Mouse (Mus musculus) embryonic facial prominence, embryonic 13.5 days (tissue): ENCODE data around the gene Cables2. TPM values are rescaled to one million over a fixed set of nuclear protein-coding genes. Genes with fewer than 3 reads are reported as not detected.

Source experiments
- ATAC-seq: fragments of 200-750 bp; cut with Nextera tagmentation; 2 replicates; pipeline ENCODE4 v1.8.0; 2017; ENCODE audit warnings: low read depth; ENCODE audit not compliant: insufficient number of reproducible peaks, insufficient read depth, low FRiP score, low TSS enrichment
- H3K27ac ChIP-seq: fragments of 300-500 bp; sonication (generic); 2 replicates; pipeline ENCODE4 v1.5.1; 2015; ENCODE audit warnings: moderate library complexity, mild to moderate bottlenecking, inconsistent platforms
- H3K27me3 ChIP-seq: fragments of 300-500 bp; sonication (generic); 2 replicates; pipeline ENCODE4 v1.6.1; 2015; ENCODE audit warnings: mild to moderate bottlenecking, inconsistent platforms
- H3K36me3 ChIP-seq: fragments of 300-500 bp; sonication (generic); 2 replicates; pipeline ENCODE4 v1.6.1; 2015; ENCODE audit warnings: mild to moderate bottlenecking, inconsistent platforms
- H3K4me1 ChIP-seq: fragments of 300-500 bp; sonication (generic); 2 replicates; pipeline ENCODE4 v1.6.1; 2015; ENCODE audit warnings: inconsistent platforms
- H3K4me2 ChIP-seq: fragments of 300-500 bp; sonication (generic); 2 replicates; pipeline ENCODE4 v1.6.1; 2015; ENCODE audit warnings: moderate library complexity, mild to moderate bottlenecking, inconsistent platforms
- H3K4me3 ChIP-seq: fragments of 300-500 bp; sonication (generic); 2 replicates; pipeline ENCODE4 v1.5.1; 2015; ENCODE audit warnings: mild to moderate bottlenecking, inconsistent platforms
- H3K9ac ChIP-seq: fragments of 300-500 bp; sonication (generic); 2 replicates; pipeline ENCODE4 v1.6.1; 2015; ENCODE audit warnings: mild to moderate bottlenecking, inconsistent platforms
- H3K9me3 ChIP-seq: fragments of 300-500 bp; sonication (generic); 2 replicates; pipeline ENCODE4 v1.6.1; 2016; ENCODE audit warnings: inconsistent platforms
- WGBS: fragments of 180-500 bp; shearing (Covaris S2); methylation state at CpG from one replicate; pipeline ENCODE4 v1.1.7; 2015; ENCODE audit warnings: mixed read lengths; 5-methylcytosine and 5-hydroxymethylcytosine counted together
- polyA plus RNA-seq: library from polyadenylated mRNA; unstranded; fragments of >200 nt; fragmentation: Nextera tagmentation; extraction: Ambion mirVana; gene quantifications from 2 replicates; pipeline ENCODE4 v1.2.1, GENCODE M21; 2015

The Cables2 gene
- polyA plus RNA-seq, 1 experiment from 2014 or later, result 11.6 TPM

DNA sequence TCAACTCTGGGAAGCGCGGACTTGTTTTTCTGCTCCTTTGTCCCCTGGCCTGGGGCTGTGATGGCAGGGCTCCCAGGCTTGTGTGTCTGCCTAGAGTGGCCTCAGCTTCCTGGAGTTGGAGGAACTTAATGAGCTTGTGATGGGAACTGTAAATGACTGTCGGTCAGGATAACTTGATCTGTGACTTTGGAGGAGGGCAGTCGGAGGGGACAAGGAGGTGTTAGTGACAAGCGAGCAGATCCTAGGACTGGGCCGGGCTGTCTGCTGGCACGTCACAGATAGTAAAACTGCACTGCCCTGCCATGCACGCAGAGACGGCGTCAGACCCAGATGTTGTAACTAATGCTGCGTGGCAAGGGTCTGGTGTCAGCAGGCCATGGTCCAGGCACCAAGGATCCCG lies 30.2 kb upstream of the Cables2 start:
- no peak overlapping the region for H3K4me3 ChIP-seq
- peaks cover 2% of the 10 kb centered on the region; the same call in 1 of the 2 replicates for H3K9me3 ChIP-seq
- 84% methylated on average over 12 of the region's 12 CpGs for WGBS
- no peak for ATAC-seq
- H3K27ac ChIP-seq, result no peak overlapping the region
- H3K36me3 ChIP-seq, result no peaks in the 10 kb centered on the region
- H3K27me3 ChIP-seq, result no peaks in the 10 kb centered on the region
- H3K4me1 ChIP-seq, result no peaks in the 10 kb centered on the region
- H3K9ac ChIP-seq, result no peak overlapping the region
- no peak overlapping the region for H3K4me2 ChIP-seq

DNA sequence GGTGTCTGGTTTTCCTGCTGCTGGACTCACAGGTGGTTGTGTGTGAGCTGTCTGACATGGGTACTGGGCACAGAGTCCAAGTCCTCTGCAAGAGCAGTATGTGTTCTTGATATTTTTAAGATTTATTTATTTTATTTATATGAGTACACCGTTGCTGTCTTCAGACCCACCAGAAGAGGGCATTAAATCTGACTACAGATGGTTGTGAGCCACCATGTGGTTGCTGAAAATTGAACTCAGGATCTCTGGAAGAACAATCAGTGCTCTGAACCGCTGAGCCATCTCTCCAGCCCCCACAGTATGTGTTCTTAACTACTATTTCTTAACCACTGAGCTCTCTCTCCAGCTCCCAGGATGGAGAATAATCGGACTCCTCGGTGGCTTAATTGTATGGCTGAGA lies 28.9 kb upstream of the Cables2 start:
- Histone ChIP-seq H3K4me2 (no peak overlapping the region), H3K27ac (no peak overlapping the region), H3K9ac (no peak overlapping the region), H3K36me3 (no peaks in the 10 kb centered on the region), H3K27me3 (no peaks in the 10 kb centered on the region), H3K4me3 (no peak overlapping the region), H3K9me3 (peaks cover 2% of the 10 kb centered on the region; the same call in 1 of the 2 replicates), H3K4me1 (no peaks in the 10 kb centered on the region)
- 77% methylated on average over 4 of the region's 4 CpGs for WGBS
- no peak for ATAC-seq

DNA sequence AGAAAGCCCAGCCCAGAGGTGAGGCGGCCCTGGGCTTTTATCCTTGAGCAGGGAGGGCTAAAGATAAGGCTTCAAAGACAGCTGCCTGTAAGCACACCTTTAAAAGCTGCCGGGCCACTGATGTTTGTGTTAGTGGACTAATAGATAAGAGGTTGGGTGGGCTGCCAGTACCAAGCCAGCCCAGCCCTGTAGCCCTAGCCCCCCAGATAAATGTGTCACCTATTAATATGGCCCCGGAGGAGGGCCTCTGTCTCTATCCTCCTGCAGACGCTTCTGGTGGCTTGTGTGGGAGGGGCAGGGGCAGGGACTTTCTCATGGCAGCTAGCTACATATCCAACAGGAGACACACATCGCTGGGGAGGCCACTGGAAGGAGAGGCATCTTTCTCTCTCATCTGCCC lies 27.5 kb upstream of the Cables2 start:
- H3K4me3 ChIP-seq, result no peak overlapping the region
- WGBS, result 52% methylated on average over 5 of the region's 5 CpGs

DNA sequence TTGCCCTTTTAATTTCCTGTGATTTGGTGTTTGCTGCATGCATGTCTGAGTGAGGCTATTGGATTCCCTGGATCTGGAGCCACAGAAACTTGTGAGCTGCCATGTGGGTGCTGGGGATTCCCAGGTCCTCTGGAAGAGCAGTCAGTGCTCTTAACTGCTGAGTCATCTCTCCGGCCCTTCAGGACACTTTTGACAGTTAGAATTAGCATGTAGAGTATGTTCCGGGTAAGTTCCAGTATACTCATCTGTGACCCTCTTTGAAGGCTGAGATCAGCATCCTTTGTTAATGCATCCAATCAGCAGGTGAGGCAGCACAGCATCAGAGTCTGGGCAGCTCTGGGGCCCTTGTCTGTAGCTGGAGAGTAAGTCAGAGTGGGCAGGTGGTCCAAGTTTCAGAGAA lies 27.0 kb upstream of the Cables2 start:
- WGBS, result 69% methylated on average over 2 of the region's 2 CpGs
- no peaks in the 10 kb centered on the region for H3K4me1 ChIP-seq
- no peak for ATAC-seq
- H3K27me3 ChIP-seq, result no peaks in the 10 kb centered on the region
- H3K36me3 ChIP-seq, result no peaks in the 10 kb centered on the region
- H3K27ac ChIP-seq, result no peak overlapping the region
- no peak overlapping the region for H3K4me2 ChIP-seq
- no peak overlapping the region for H3K4me3 ChIP-seq
- H3K9ac ChIP-seq, result no peak overlapping the region
- H3K9me3 ChIP-seq, result peaks cover 2% of the 10 kb centered on the region; the same call in 1 of the 2 replicates

More for the DNA sequence above, 27.5 kb upstream of the Cables2 start:
- no peak for ATAC-seq
- Histone ChIP-seq H3K27ac (no peak overlapping the region), H3K9me3 (peaks cover 2% of the 10 kb centered on the region; the same call in 1 of the 2 replicates), H3K27me3 (no peaks in the 10 kb centered on the region), H3K4me2 (no peak overlapping the region), H3K36me3 (no peaks in the 10 kb centered on the region), H3K9ac (no peak overlapping the region), H3K4me1 (no peaks in the 10 kb centered on the region)

DNA sequence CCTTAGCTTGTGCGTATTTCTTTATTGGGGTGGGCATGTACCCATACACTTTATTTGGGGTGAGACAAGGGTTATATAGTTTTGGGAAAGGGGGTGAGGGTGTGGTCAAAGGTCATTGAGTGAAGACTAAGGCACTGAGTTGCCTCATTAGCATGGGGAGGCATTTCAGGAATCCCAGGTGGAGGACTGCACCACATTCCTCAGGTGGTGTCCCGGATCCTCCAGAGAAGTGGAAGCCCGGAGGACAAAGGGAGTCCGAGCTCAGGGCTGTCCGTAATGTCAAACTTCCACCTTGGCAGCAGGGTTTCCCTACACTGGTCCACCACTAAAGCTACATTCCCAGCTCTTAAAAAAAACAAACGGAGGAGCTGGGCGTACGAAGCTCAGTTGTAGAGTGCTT lies 19.6 kb upstream of the Cables2 start:
- no peak for ATAC-seq
- WGBS, result 71% methylated on average over 8 of the region's 8 CpGs
- Histone ChIP-seq H3K9ac (no peak overlapping the region), H3K4me1 (peaks cover 13% of the 10 kb centered on the region; the same call in 1 of the 2 replicates), H3K27ac (no peak overlapping the region), H3K4me3 (no peak overlapping the region), H3K4me2 (no peak overlapping the region), H3K36me3 (no peaks in the 10 kb centered on the region), H3K27me3 (no peaks in the 10 kb centered on the region), H3K9me3 (no peaks in the 10 kb centered on the region)

DNA sequence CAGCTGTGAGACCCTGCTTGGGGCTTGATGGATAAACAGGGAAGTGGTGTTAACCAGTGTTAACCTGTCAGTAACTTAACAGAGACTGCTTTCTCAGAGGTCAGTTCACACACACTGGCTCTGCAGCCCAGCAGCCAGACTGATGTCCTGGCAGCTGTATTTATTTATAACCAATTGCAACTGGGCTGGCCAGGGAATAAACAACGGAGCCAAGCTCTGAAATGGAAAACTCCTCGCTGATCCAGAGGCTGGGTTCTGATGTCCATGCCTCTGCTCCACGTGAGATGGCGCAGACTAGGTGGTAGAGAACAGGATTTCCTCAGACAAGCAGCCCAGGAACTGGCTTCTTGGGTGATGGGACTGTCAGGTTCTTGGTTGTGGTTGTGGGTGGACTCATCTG lies 18.7 kb upstream of the Cables2 start:
- Histone ChIP-seq H3K27ac (no peak overlapping the region), H3K4me3 (no peak overlapping the region), H3K4me1 (peaks cover 13% of the 10 kb centered on the region; the same call in 1 of the 2 replicates), H3K9me3 (no peaks in the 10 kb centered on the region), H3K9ac (no peak overlapping the region), H3K27me3 (no peaks in the 10 kb centered on the region), H3K36me3 (no peaks in the 10 kb centered on the region), H3K4me2 (no peak overlapping the region)
- 70% methylated on average over 4 of the region's 4 CpGs for WGBS
- ATAC-seq, result no peak

DNA sequence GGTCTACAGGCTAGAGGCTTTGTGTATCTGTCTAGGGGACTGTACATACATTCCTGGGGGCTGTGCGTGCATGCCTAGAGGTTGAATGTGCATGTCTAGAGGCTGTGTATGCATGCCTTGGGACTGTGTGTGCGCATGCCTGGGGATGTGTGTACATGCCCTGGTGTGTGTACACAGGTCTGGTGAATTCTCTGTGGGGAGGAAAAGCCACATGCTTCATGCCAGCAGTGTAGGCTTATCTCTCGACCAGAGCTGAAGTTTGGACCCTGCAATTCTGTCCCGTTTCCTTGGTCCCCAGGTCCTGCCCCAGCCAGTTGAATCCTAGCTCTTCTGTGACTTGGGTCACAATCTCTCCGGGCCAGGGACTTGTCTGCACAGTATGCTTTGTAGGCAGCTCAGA lies 18.3 kb upstream of the Cables2 start:
- WGBS, result 70% methylated on average over 5 of the region's 5 CpGs

DNA sequence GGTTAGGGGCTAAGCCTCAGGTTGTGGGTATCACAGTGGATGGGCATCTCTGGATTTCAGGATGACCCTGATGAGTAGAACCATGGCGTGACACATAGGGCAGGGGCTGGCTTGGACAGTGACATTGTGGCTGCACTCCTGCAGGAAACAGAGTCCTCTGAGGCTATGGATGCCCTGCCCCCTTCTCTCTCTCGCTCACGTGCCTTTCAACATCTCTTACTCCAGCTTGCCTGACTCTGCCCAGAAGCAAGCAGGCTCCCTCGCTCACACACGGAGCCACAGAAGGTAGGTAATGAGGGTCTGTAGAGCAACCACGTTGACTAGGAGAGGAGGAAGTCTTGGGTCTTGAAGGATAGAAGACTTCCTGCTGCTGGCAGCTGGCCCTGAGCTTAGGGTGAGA lies 17.2 kb upstream of the Cables2 start:
- H3K27me3 ChIP-seq, result no peaks in the 10 kb centered on the region
- no peak overlapping the region for H3K4me3 ChIP-seq
- H3K9me3 ChIP-seq, result no peaks in the 10 kb centered on the region
- no peak overlapping the region for H3K9ac ChIP-seq
- no peaks in the 10 kb centered on the region for H3K36me3 ChIP-seq
- 0 out of 2 replicates have a peak overlapping the region, but pooled peaks have one; percentile 11 for H3K27ac ChIP-seq
- ATAC-seq, result no peak
- H3K4me1 ChIP-seq, result peaks cover 13% of the 10 kb centered on the region; the same call in 1 of the 2 replicates
- H3K4me2 ChIP-seq, result no peak overlapping the region
- 40% methylated on average over 6 of the region's 6 CpGs for WGBS

More for the DNA sequence above, 18.3 kb upstream of the Cables2 start:
- Histone ChIP-seq H3K27me3 (no peaks in the 10 kb centered on the region), H3K4me1 (peaks cover 13% of the 10 kb centered on the region; the same call in 1 of the 2 replicates), H3K9me3 (no peaks in the 10 kb centered on the region), H3K36me3 (no peaks in the 10 kb centered on the region), H3K4me3 (no peak overlapping the region), H3K4me2 (no peak overlapping the region), H3K27ac (no peak overlapping the region), H3K9ac (no peak overlapping the region)
- no peak for ATAC-seq

DNA sequence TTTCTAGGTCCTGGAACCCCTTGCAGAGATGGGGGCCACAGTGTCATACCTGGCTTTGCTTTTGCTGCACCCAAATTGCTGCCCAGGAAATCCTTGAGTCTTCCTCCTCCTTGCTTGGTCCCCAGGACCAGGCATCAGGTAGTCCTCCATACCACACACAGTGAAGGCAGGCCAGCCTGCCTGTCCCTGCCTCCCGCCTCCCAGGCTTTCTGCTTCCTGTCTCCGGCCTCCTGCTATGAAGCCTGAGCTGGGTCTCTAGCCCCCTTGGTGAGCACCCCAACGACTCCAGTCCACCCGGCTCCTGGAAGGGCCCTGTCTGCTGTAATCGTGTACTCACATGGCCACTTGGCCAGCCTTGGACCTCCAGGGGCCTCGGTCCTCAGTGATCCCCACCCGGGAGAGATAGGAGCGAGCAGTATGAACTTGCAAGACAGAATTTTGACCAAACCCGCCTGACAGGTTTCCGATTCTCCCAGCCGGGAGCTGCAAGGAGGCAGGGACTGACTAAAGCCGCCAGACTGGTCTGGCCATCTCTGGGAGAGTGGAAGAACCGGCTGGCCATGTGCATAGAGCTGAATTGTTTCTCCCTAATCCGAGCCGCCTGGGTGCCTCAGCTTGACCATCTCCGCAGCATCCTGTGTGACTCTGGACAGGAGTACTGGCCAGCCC lies 16.3 kb upstream of the Cables2 start, which contains the start of gene Rbbp8nl:
Gene Rbbp8nl (minus strand): TSS at position 440 of the 669 bp plus-strand sequence.
- no peaks in the 10 kb centered on the region for H3K36me3 ChIP-seq
- peak within 1 kb of the TSS; percentile 52 for H3K9ac ChIP-seq
- no peaks in the 10 kb centered on the region for H3K9me3 ChIP-seq
- ATAC-seq, result peak; percentile 34; the same call in 1 of the 2 replicates
- H3K27ac ChIP-seq, result peak within 1 kb of the TSS; percentile 74
- peak within 1 kb of the TSS; percentile 25 for H3K4me3 ChIP-seq
- peak within 1 kb of the TSS; percentile 46 for H3K4me2 ChIP-seq
- WGBS, result 20% methylated on average over 16 of the region's 16 CpGs
- H3K27me3 ChIP-seq, result no peaks in the 10 kb centered on the region
- H3K4me1 ChIP-seq, result peaks cover 13% of the 10 kb centered on the region; the same call in 1 of the 2 replicates

DNA sequence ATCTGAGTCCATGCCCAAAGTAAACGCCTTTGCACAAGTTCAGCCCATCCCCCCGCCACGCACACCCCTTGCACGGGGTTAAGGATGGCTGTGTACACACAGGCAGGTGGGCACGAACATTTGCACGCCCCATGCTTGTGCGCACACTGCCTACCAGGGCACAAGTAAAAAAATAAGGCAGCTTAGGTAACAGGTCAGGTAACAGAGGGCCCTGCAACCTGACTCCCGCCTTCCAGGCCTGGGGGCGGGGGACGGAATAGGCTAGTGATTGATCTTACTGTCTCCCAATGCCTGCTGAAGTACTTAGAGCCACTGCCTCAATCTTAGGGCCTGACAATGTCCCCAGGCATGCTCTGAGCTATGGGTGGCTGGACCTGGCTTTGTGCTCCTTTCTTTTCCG lies 15.7 kb upstream of the Cables2 start:
- peak overlapping the region; percentile 74 for H3K27ac ChIP-seq
- peak overlapping the region; percentile 25; the same call in 1 of the 2 replicates for H3K4me3 ChIP-seq
- H3K4me1 ChIP-seq, result peaks cover 13% of the 10 kb centered on the region; the same call in 1 of the 2 replicates
- WGBS, result 34% methylated on average over 11 of the region's 11 CpGs
- no peaks in the 10 kb centered on the region for H3K9me3 ChIP-seq
- ATAC-seq, result no peak
- H3K36me3 ChIP-seq, result no peaks in the 10 kb centered on the region
- no peaks in the 10 kb centered on the region for H3K27me3 ChIP-seq
- peak overlapping the region; percentile 46 for H3K4me2 ChIP-seq
- H3K9ac ChIP-seq, result no peak overlapping the region

DNA sequence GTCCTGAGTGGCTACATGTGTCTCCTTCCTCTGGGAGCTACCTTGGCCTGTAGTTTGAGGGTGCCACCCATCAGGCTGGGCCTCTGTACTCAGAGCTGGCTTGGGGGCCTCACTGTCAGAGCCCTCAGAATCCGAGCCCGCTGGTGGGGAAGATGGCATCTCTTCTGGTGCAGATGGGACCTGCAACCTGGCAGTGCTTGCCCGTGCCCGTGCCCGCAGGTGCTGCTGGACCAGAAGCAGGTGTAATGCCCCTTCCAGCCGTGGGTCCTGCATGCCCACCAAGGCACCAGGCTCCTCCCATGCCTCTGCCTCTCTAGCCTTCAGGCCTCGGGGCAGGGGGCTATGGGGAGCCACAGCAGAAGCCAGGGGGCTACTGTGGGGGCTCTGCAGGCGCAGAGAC lies 6.0 kb upstream of the Cables2 start:
- H3K9me3 ChIP-seq, result no peaks in the 10 kb centered on the region
- no peak overlapping the region for H3K9ac ChIP-seq
- no peak overlapping the region for H3K4me3 ChIP-seq
- H3K4me2 ChIP-seq, result no peak overlapping the region
- H3K36me3 ChIP-seq, result no peaks in the 10 kb centered on the region
- ATAC-seq, result no peak
- H3K4me1 ChIP-seq, result peaks cover 15% of the 10 kb centered on the region
- no peak overlapping the region for H3K27ac ChIP-seq
- no peaks in the 10 kb centered on the region; the same call in 1 of the 2 replicates for H3K27me3 ChIP-seq
- WGBS, result 87% methylated on average over 8 of the region's 8 CpGs

DNA sequence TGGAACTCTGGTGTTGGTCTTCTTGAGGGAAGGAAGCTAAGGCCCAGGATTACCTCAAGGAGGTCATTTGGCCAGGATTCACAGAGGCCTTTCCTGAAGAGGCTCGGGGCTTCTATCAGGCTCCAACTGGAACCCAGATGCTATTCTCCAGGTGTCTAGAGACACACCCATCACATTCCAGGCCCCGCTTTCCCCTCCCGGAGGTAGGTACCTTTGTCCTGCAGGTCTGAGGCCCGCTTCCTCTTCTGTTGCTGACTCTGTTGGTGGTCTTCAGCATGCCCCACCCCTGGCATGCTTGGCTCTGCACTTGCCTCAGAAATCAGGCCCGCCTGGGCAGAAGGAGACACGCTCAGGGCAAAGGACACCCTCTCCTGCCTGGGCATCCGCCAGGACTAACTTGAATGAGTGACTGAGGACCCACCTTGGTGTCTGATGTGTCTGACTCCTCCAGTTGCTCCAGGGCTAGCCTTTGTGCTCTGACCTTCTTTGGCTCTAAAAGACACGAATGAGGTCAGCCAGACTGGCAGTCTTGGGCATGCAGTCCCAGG lies 4.6 kb upstream of the Cables2 start:
- Histone ChIP-seq H3K36me3 (no peaks in the 10 kb centered on the region), H3K4me3 (no peak overlapping the region), H3K27ac (no peak overlapping the region), H3K4me1 (peaks cover 18% of the 10 kb centered on the region), H3K4me2 (no peak overlapping the region), H3K27me3 (peaks cover 5% of the 10 kb centered on the region; the same call in 1 of the 2 replicates), H3K9me3 (no peaks in the 10 kb centered on the region), H3K9ac (peak overlapping the region; percentile 32; the same call in 1 of the 2 replicates)
- no peak for ATAC-seq
- WGBS, result 55% methylated on average over 8 of the region's 8 CpGs
